Mouse (Mus musculus): ENCODE measurements around the gene Pola2. TPM values are rescaled to one million over a fixed set of nuclear protein-coding genes. Genes with fewer than 3 reads are reported as not detected.

Gene Pola2
- total RNA-seq, 2 experiments from 2014 or later: 38.7 to 44.0 TPM

DNA sequence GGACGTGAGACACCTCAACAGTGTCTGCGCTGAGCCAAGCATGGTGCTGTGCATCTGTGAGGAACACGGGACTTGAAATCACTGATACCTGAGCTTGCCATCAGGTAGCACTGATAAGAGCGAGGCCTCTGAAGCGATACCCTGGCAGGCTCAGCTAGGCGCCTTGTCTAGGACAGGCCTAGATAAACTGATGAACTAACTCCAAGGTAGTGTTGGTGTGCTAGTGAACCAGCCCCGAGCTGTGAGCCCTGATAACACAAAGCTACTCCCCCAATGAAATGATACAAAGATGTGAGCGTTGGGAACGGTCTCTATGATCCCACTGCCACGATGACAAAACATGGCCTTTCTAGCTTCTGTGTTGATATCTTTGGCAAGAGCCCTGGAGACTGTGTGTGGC lies 3.7 kb upstream of the Pola2 start:
- 0 out of 2 replicates have a peak, but pooled peaks have one; percentile 18 for ATAC-seq (replicated peaks; ENCODE audit: low FRiP score, poor library complexity, severe bottlenecking)

- ATAC-seq (replicated peaks; ENCODE audit: low FRiP score, poor library complexity, severe bottlenecking): peak; percentile 65
Measured at GRCm38 (mm10) chr19:5966786-5967185, 2.8 kb upstream of the Pola2 start.

GRCm38 (mm10) chr19:5965910-5966309 lies 1.9 kb upstream of the Pola2 start:
- no peak for ATAC-seq (replicated peaks; ENCODE audit: low FRiP score, poor library complexity, severe bottlenecking)

- ATAC-seq (replicated peaks; ENCODE audit: low FRiP score, poor library complexity, severe bottlenecking): peak; percentile 61
Measured at GRCm38 (mm10) chr19:5965280-5965679, 1.3 kb upstream of the Pola2 start.

GRCm38 (mm10) chr19:5964804-5965203 lies 802 bp upstream of the Pola2 start:
- no peak for ATAC-seq (replicated peaks; ENCODE audit: low FRiP score, poor library complexity, severe bottlenecking)

DNA sequence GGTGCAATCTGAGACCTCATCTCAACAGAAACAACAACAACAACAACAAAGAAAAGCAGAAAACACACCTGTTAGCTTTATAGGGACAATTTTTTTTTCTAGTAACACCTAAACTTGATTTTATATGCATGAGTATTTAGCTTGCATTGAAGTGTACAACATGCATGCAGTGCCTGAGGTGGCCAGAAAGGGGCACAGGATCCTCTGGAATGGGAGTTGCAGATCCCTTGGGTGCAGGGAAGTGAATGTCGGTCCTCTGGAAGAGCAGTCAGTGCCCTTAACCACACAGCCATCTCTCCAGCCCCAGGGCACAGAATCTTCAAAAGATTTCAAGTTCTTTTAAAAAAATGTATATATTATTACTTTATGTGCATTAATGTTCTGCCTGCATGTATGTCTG lies 1.4 kb downstream of the Pola2 start:
- no peak for ATAC-seq (replicated peaks; ENCODE audit: low FRiP score, poor library complexity, severe bottlenecking)

DNA sequence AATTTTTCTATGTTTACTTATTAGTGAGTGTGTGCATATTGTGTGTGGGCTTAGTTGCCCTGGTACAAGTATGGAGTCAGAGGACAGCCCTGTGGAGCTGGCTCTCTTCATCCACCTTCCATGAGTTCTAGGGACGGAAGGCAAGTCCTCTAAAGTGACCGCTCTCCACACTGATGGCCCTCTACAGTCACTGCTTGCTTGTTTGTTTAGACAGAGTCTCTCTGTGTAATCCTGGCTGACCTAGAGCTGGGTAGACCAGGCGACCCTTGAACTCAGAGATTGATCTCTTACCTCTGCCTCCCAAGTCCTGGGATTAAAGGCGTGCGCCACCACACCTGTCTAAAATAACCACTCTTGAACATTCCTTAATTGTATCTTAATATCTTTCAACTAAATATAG lies 6.6 kb downstream of the Pola2 start:
- no peak for ATAC-seq (replicated peaks; ENCODE audit: low FRiP score, poor library complexity, severe bottlenecking)

GRCm38 (mm10) chr19:5956685-5957084 lies 7.3 kb downstream of the Pola2 start:
- ATAC-seq (replicated peaks; ENCODE audit: low FRiP score, poor library complexity, severe bottlenecking): peak; percentile 85

- no peak for ATAC-seq (replicated peaks; ENCODE audit: low FRiP score, poor library complexity, severe bottlenecking)
Measured at GRCm38 (mm10) chr19:5955704-5956670, 8.0 kb downstream of the Pola2 start.

DNA sequence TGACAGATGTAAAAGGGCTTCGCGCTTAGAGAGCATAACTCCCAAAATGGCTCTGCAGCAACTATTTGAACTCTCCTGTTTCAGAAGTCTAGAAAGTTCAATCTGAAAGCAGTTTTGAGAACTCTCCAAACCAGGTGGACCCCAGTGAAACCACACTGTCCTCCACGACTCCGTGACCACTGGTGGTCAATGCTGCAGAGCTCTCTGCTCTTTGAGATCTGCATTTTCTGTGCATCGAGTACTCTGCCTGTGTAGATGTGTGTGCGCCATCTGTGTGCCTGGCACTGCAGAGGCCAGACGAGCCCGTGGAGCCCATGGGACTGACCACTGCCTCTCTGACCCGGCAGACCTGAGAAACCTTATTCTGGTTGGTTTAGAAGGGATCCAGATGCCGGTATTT lies 9.1 kb downstream of the Pola2 start:
- ATAC-seq (replicated peaks; ENCODE audit: low FRiP score, poor library complexity, severe bottlenecking): no peak

GRCm38 (mm10) chr19:5954031-5954710 lies 9.8 kb downstream of the Pola2 start:
- no peak for ATAC-seq (replicated peaks; ENCODE audit: low FRiP score, poor library complexity, severe bottlenecking)

- ATAC-seq (replicated peaks; ENCODE audit: low FRiP score, poor library complexity, severe bottlenecking): no peak
Measured at GRCm38 (mm10) chr19:5953201-5953770, 10.7 kb downstream of the Pola2 start.

GRCm38 (mm10) chr19:5952071-5952691 lies 11.8 kb downstream of the Pola2 start:
- ATAC-seq (replicated peaks; ENCODE audit: low FRiP score, poor library complexity, severe bottlenecking): no peak

DNA sequence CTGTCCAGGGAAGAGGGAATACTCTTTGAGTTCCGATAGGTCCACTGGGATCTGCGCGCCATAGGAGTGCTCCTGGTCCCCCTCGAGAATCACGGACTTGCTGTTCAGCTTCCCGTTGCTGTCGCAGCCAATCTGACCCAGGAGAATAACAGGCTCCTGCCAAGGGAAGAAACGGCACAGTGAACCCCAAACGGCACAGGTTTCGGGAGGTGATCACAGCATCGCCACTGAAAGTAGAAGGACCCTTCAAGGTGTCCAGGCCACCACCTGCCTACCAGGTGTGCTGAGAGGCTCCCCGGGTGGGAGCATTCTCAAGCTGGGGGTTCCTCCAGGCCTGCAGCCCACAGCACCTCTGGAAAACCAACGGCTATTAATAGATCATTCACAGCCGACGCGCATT lies 12.4 kb downstream of the Pola2 start:
- no peak for ATAC-seq (replicated peaks; ENCODE audit: low FRiP score, poor library complexity, severe bottlenecking)

GRCm38 (mm10) chr19:5950218-5950617 lies 13.8 kb downstream of the Pola2 start:
- no peak for ATAC-seq (replicated peaks; ENCODE audit: low FRiP score, poor library complexity, severe bottlenecking)

DNA sequence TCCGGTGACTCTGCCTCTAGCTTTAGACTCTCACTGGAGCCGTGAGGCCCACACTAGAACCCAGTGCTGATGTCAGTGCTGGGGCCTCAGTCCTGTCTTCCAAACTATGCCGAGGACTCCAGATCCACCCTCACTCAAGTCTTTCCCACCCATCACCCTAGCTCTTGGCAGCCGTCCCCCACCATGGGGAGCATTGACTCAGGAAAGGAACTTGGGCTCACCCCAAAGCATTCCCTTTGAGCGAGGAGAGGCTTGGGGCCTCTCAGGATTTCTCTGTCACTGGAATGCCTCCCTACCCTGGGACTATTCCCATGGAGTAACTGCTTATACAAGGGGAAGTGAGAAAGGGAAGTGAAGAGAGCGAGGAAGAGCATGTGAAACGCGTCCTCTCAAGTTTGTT lies 18.1 kb downstream of the Pola2 start:
- no peak for ATAC-seq (replicated peaks; ENCODE audit: low FRiP score, poor library complexity, severe bottlenecking)

DNA sequence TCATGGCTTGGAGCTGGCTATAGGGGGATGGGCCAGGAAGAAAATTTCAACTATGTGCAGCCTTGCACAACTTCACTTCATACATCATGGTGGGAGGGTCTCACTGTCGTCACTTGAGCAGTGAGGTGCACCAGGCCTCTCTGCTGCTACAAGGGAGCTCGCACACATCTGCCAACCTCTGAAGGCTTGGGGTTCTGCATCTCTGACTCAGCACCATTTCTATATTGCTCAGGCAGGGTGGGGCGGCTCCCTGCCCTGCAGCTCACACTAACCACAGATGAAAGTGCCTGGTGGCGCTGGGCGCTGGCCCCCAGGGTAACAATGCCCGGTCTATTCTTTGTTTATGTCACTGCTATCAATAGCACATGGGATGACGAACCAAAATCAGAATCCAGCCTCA lies 19.0 kb downstream of the Pola2 start:
- ATAC-seq (replicated peaks; ENCODE audit: low FRiP score, poor library complexity, severe bottlenecking): no peak

DNA sequence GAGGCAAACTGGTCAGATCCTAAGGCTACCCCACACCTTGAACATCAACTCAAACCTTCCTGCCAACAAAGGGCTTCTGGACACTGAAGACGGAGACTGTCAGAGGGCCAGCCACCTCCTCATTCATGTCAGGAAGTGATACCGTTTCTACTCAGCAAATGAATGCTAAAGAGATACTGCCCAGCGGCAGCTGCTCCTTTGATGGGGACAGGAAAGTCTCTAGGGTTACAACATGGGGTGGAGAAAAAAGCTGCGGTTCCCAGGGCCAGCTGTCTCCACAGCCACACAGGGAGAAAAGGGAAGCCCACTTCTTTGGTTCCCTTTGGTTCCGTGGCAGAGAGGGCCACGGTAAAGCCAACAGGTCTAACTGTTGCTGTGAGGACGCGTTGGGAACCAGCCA lies 19.9 kb downstream of the Pola2 start:
- no peak for ATAC-seq (replicated peaks; ENCODE audit: low FRiP score, poor library complexity, severe bottlenecking)

DNA sequence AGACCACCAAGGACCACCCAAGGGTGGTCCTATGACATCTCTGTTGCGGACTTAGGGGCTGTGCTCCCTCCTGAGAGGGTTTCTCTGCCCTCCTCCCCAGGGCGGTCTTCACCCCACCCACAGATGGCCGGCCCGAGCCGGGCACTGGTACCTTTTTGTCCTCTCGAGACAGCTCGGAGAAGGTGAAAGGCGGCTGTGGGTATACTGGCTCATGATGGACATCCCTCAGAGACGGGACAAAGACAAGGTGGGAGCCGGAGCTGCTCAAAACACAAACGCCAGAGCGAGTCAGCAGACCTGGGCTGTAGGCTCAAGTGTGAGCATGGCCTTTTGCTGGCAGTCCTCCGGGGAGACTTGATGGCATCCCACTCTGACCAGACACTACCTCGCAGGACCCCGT lies 20.6 kb downstream of the Pola2 start:
- ATAC-seq (replicated peaks; ENCODE audit: low FRiP score, poor library complexity, severe bottlenecking): no peak

GRCm38 (mm10) chr19:5942581-5942980 lies 21.4 kb downstream of the Pola2 start:
- no peak for ATAC-seq (replicated peaks; ENCODE audit: low FRiP score, poor library complexity, severe bottlenecking)

Measured in erythroblast, adult 5-6 weeks (primary cell).